Mouse (Mus musculus): Measurements from ENCODE around the gene Foxp2.

Gene Foxp2

DNA sequence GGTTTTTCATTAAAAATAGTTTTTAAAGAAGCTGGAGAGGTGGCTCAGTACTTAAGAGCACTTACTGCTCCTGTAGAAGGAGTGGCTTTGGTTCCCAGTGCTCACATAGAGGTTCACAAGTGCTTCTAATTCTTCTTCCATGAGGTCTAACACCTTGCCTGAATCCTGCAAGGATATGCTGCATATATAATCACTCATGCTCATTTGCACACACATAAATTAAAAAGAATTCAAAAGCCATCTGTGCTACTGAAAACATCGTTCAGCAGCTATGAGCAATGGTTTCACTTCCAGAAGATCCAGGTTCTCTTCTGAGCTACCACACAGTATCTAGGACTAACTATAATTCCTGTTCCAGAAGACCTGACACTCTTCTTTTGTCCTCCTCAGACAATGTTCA is 200.4 kb downstream of the Foxp2 start:
- DNase-seq (ENCODE audit: low spot score in 2 of 2): no peak

DNA sequence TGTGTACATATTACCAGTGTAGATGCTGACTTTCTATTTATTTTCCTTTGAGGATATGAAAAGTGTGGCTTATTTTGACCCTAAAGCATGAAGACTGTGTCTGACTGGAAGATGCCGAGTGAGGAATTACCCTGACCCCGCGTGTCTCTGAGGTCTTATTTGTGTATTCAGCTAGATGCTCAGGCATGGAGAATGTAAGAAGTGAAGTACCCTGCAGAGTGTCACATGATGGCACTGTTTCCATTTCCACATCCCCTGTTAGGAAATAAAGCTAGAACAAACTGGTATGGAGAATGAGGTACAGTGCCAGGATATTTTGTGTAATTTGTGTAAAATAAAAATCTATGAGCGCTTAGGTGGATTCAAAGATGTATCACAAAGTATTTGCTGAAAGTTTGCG is 219.8 kb downstream of the Foxp2 start:
- no peak for DNase-seq (ENCODE audit: low spot score in 2 of 2)

DNA sequence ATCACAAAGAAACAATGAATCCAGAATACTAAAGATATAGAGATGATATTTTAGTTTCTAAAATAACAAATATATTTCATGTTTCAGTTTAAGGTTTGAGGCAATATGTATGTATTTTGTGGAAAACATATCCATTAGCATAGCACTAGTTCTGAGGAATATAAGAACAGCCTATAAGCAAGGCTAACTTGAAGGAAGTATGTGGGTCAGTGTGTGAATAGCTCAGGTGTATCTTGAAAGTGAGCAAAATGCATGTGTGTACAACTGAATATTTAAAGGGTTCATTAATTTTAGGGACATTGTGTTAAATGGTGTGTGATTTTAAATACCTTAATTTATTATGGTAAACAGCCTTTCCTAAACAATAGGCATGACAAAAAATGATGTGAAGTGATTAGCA is 220.2 kb downstream of the Foxp2 start:
- no peak for DNase-seq (ENCODE audit: low spot score in 2 of 2)

DNA sequence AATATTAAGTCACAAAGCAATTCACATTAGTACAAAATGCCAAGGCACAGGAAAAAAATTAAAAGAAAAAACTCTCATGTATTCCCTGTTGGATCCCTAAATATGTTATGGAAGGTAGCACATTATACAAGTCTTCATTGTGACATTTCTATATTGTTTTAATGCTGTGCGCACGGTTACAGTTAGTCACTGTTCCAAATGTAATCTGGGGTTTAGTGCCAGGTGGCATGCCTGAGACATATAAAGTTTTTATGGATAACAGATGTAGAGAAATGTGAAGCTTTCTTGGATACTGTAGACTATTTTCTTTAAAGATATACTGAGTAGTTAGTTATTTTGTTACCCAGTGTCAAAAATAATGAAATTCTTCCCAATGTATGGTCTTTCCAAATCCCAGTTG is 229.0 kb downstream of the Foxp2 start:
- DNase-seq (ENCODE audit: low spot score in 2 of 2): no peak

DNA sequence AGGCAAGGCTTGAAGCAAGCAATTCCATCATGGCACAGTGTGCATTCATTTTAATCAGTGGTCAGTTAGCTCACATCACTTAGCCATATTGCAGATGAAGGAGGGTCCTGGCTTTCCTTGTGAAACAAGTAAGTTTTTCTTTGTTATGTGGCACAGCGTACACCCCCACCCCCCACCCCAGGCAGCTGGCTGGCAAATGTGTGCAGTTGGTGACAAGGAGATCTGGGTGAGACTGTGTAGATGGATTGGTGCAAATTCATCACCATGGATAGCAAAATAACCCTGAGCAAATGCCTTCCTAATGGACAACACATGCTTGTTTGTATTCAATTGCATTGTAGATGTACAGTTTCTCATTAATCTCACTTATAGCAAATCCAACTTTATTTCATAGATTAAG is 240.9 kb downstream of the Foxp2 start:
- no peak for DNase-seq (ENCODE audit: low spot score in 2 of 2)

DNA sequence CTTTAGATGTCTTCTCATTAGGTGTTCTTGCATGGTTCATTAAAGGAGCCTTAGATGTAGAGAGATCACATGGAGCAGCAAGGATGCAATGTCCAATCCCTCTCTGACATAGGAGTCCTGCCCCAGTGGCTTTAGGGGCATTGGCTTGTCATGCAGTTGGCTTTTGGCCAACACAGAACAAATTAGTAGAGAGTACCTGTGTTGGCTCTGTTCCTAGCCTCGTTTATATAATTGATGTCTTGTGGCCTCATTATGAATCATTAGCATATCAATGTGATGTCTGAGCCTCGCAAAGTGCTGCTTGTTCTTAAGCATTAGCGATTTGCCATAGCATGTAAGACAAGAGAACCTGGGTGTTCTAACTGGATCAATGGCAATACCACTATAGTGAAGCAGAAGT is 250.5 kb downstream of the Foxp2 start:
- no peak for DNase-seq (ENCODE audit: low spot score in 2 of 2)

DNA sequence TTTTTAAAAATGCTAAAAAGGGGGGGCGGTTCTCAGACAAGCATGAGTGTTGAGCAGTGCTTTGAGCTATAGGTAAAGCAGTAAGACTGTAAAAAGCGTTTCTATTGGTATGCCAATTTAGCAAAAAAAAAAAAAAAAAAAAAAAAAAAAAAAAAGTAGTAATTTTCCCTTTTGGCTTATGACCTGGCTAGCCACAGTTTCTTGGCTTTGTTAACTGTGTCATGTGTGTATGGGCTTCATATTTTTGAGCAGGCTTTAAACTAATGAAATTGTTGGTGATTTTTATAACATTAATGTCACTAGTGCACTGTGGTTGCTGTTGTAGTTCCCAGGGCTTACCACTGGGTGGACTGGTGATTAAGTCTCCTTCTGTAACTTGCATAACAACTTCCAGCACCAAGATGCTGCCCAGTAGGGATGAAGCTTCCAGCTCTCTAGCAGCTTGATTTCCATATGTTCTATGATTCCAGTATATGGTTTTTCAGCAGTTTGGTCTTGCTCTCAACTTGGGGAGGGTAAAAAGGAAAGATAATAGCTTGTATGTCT is 262.4 kb downstream of the Foxp2 start:
- no peak for DNase-seq (ENCODE audit: low spot score in 2 of 2)

DNA sequence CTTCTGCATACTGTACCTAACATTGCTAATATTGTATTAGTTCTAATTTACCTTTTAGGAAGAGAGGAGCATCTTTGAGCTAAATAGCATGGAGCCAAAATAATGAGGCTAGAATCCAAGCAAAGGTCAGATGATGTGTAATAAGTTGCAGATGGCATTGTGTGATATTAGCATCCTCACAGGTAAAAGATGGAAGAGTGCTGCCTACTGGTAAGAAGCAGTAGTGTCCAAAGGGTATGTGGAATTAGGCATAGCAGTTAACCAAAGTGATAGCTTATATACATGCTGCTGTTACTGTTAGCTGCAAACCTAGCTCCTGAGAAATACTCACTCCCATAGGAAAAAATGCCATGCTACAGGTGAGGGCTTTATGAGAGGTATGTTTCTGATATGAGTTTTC is 275.6 kb downstream of the Foxp2 start:
- DNase-seq (ENCODE audit: low spot score in 2 of 2): no peak

DNA sequence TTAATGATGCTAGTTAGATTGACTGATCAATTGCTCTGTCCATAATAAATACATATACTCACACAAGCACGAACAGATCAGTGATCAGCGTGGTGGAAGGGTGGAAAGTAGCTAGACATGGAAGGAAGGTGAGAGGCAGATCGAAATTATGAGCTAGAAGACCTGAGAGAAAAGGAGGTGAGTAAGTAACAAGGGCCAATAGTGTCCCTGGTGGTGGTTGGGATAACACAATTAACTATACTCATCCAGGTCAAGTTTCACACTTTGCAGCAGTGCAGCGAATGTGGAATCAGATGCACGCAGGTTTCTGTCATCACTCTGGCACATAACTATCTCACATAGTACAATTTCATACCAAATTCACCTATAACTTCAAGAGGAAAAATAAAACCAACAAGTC is 291.7 kb downstream of the Foxp2 start:
- no peak for DNase-seq (ENCODE audit: low spot score in 2 of 2)

DNA sequence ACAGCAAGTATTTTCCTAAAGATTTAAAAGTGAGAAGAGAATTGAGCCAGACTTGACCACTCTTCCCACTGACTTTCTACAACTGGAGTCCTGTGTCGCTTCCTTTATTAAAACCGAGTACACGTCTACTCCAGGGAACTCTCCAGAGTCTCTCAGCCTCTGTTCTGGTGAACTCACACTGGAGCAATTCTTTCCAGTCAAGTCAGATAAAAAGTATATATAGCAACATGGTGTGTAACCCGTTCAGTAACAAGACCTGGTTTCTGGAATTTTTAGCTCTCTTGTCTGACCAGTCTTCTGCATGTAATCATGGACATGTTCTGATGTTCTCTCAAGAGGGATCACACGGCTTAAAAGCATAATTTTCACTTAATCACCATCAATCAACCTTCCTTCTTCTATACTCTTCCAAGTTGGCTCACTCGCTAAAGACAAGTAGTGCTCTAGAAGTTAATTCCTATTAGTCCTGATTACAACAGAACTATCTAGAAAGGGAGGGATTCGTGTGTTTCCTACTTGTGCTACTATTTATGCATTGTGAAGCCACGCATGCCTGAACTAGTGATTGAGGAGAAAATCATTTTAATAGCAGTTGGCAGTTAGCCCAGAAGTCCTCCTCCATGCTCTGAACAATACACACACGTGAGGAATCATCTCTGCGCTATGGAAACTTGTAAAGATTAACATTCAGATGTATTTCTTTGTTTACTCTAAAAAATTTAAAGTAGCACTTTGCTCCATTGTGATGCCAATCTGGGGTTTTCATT is 341.2 kb downstream of the Foxp2 start:
- DNase-seq (ENCODE audit: low spot score in 2 of 2): no peak

DNA sequence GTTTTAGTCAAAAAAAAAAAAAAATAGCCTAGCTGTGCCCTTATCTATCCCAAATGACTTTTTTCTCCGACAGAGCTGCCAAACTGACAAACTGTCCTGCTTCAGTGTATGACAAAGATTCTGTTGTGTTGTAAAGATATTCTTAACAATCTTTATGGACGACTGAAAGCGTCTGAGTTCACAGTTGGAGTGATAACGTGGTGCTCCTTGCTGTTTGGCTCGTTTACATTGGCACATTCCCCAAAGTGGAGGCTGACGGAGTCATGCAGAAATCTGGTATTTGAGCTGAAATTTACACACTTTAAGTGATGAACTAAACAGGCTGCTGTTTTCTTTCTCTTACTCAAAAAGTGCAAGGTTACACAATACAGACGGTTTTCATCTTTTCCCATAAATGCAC is 356.2 kb downstream of the Foxp2 start:
- peak in 1 of 2 experiments; percentile 1 for DNase-seq (ENCODE audit: low spot score in 2 of 2)

DNA sequence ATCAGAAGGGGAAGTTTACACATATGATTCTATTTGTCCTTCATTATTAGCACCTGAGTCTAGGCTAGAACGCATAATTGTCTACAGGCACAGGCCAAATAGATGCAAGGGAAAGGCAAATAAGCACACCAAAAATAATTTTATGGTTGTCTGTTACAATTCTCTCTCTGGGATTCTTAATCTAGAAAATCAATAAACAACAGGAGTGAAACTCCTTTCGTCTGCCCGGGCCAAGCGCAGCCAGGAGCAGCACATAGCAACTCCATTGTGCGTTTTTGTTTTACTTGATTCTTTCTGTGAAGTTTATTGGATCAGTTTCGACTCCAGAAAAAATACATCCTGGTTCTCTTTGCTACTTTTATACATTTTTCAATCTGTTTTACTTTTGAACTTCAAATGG is 356.7 kb downstream of the Foxp2 start:
- DNase-seq (ENCODE audit: low spot score in 2 of 2): no peak

DNA sequence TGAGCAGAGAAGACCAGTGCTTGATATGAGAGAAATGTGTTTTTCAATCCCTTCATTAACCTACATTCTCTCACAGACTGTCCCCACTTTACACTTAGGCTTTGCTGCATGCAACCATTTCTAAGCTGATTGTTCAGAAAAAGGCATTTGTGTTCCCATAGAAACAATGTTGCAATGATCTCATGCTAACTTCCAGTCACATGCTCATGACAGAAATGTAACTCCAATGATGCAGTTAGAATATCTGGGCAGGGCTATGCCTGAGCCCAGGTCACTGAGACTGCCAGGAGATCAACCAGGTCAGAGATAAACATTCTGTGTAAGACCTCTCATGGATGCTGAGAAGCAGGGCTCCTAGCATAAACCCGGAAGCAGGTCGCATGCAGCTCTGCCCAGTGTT is 367.0 kb downstream of the Foxp2 start:
- no peak for DNase-seq (ENCODE audit: low spot score in 2 of 2)

DNA sequence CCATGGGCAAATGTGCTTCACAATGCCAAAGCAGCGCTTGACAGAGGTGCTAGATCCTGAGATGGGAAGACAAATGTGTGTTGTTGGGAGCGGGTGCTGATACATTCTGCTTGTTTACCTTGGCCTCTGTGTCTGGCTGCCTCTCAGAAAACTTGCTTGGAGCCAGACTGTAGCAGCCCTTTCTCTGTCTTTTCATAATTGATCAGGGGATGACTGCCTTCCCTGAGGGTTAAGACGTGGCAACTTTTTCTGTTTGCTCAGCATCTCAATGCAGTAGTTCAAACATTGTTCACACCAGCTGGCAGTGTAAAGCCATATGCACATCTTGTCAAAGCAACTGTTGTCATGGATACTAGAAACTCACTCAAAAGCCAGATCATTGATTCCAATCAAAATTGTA is 384.1 kb downstream of the Foxp2 start:
- DNase-seq (ENCODE audit: low spot score in 2 of 2): no peak

DNA sequence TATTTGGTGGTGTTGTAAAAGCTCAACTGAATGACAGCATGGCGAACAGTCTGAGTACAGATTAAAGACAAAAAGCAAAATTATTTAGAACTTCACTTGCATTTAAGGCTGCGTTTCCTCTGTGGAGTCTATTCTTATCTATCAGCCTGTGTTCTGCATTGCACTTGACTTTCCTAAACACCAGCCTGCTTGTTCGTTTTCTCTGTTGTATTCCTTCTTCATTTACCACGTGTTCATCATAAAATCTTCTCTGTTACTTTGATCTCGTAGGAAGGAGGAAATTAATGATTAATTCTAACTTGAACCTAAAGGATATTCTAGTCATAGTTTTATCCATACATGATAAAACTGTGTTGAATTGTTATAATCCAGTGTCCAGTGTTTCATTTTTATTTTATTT is 392.9 kb downstream of the Foxp2 start:
- no peak for DNase-seq (ENCODE audit: low spot score in 2 of 2)

DNA sequence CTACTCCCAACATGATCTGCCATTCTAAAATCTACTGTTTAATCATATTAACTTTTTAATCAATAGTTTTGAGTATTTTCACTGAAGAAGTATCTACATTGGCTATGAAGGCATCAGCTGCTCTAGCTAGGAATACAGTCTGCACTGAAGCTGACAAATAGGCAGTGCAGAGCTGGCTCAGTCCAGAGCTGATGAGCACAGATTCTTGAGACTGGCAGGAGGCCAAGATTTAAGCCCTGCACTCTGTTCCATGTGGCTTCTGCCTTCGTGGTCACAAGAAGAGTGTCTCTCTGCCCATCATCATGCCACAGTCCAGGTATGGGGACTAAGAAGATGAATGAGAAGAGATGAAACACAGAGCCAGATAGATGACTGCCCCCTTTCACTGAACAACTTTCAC is 398.1 kb downstream of the Foxp2 start:
- no peak for DNase-seq (ENCODE audit: low spot score in 2 of 2)

DNA sequence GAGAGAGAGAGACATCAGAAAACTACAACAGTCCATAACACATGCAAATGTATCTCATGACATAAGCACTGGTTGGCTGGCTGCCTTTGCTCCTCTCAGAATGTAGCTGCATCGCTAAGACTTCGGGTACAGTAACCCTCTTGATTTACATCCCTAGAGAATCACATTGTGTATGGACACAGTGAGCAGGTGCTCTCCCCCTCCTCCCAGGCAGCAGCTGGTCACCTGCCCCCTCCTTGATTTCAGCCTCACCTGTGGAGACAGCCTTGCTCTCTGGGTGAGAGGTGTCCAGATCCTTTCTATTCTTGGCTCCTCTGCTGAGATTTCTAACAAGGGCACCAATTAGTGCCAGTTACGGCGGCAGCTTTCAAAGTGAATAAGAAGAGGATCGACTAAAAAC is 409.5 kb downstream of the Foxp2 start:
- no peak for DNase-seq (ENCODE audit: low spot score in 2 of 2)

DNA sequence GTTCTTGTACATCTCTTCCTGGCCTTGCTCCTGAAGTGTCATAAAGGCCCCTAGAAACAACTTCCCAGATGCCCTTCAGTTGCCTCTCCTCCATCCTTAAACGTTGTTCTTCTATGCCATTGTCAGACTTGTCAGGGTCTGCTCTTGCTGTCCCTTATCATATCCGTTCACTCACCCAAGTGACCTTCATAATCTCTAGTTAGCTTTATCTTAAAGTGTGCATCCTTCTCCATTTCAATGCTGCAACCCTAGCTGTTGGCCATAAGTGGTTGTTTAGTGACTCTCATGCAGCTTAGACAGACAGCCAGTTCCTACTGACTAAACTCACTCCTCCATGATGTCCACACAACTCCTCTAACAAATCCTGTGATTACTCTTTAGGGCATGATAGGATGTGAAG is 415.8 kb downstream of the Foxp2 start:
- no peak for DNase-seq (ENCODE audit: low spot score in 2 of 2)

DNA sequence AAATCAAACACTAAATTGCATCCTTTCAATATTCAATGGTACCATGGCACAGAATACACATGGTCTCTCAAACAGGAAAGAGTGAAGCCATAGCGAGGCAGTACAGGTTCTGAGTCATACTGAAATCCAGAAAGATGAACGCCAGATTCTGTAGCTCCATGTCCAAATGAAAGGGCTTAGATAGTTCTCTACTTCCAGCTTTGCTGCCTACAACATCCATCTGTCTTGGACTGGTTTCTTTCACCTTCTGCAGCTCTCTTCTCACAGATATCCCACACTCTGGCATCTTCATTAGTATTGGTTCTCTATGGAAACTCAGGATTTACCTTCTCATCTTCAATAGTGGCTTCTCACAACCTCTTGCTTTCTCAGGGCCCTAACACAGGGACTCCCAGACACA is 417.2 kb downstream of the Foxp2 start:
- DNase-seq (ENCODE audit: low spot score in 2 of 2): no peak

DNA sequence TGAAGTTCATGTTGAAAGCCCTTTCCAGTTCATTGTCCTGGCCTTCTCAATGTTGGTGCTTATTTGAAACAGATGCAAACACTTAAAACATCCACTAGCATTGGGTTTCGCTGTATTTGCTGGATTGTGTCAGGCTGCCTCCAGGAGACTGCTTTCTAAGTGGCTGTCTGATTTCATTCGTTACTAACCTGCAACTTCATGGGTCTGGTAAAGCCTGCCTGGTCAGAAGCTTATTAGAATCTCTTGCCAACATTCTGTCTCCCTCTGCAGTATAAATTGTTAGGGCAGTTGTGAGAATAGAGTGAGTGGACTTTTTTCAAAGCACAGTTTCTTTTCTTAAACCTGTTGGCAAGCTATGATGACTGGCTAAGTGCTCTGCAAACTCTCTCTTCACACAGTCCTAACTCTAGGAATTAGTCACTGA is 420.4 kb downstream of the Foxp2 start:
- no peak for DNase-seq (ENCODE audit: low spot score in 2 of 2)

DNA sequence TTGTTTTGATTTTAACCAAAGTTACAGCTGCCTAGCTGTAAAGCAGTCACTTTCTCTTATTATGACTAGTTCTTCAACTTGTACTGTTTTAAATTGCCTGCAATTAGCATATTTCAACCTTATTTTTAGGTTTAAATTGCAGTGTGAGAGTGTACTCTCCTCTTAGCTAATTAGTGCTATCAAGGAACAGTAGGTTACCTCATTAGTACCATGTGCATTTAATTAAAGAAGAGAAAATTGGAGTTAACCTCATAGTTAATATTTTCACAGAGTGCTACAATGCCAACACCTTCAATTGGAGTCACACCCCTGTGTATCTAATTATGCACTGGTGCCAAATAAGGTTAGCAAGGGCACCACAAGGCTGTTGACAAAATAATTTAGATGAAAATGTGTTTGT is 421.9 kb downstream of the Foxp2 start:
- no peak for DNase-seq (ENCODE audit: low spot score in 2 of 2)

DNA sequence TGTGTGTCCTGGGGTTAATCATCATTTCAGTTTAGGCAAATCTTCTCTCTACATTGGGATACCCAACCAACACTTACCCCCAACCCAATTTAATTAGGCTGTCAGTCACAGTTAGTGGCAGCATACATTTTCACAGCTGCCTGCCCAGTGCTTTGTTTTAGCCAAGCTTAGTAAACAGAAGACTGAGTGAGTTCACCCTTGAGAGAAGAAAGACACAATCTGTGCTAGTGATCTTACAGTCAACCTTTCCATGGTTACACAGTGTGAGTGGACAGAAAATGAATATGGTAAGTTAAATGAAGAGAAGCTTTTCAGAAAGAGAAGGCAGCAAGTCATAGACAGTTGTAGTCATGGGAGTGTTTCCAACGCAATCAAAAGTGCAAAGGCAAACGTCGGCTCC is 446.6 kb downstream of the Foxp2 start:
- DNase-seq (ENCODE audit: low spot score in 2 of 2): no peak

DNA sequence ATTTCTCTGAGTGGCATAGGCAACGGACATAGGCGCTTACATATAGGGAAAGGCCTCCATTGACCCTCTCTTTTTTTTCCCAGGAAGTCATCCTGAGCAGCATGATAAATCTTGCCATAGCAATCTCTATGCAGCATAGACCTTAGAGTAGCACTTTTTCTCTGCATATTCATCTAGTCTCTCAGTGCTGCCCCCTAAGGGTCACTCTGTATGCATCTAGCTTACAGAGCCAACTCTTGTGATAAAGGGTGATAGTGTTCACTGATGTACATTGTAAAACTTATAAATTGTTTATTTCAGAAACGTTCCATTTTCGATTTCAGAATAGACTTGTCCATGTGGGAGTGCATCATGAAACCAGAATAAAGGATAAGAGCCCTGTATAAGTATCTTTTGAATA is 454.7 kb downstream of the Foxp2 start:
- no peak for DNase-seq (ENCODE audit: low spot score in 2 of 2)

DNA sequence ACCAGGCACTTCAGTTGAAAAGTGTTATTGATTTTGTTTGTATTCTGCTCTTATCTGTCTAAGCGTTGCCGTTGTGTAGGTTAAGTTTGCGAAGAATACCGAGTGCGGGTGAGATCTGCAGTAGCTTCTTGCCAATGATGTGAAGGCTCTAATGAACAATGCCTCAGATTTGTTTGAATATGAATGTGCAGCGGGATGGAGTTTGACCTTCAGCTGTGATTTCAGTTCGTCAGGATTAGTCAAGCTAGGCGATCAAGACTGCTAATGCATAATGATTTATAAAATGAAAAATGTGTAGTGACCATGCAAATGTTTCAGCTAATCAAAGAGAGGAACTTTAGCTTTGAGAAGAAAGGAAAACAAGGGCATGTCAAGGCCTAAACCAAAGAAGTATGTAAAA is 469.1 kb downstream of the Foxp2 start:
- no peak for DNase-seq (ENCODE audit: low spot score in 2 of 2)
